Mouse (Mus musculus) gastrocnemius, adult 2 months (tissue): ENCODE results near the gene Slc35c2. TPM values are rescaled to one million over a fixed set of nuclear protein-coding genes. Genes with fewer than 3 reads are reported as not detected.

Experiments
- DNase-seq: peaks from one replicate; pipeline ENCODE4 v3.0.0; 2022
- H3K27ac ChIP-seq: fragments of 200-600 bp; 2 replicates; pipeline ENCODE4 v1.8.1; 2022; ENCODE audit warnings: mild to moderate bottlenecking
- H3K4me3 ChIP-seq: fragments of 200-600 bp; 2 replicates; pipeline ENCODE4 v1.8.1; 2022; ENCODE audit warnings: mild to moderate bottlenecking, moderate library complexity
- CTCF ChIP-seq: fragments of 200-600 bp; IDR thresholded peaks from 2 replicates; pipeline ENCODE4 v1.8.1; 2022; ENCODE audit warnings: antibody characterized with exemption, mild to moderate bottlenecking, moderate library complexity
- intact Hi-C: fragments of 180-260 bp; cut with DNase I; formaldehyde crosslinking; loops from one replicate; pipeline ENCODE4 v1.15.1; 2025
- total RNA-seq, 2 experiments: library from RNA; stranded (reverse); gene quantifications; 2 replicates each; pipeline ENCODE4 v1.2.3; 2021

The Slc35c2 gene
- total RNA-seq, 2 experiments from 2014 or later, result 19.6 to 20.6 TPM

GRCm38 (mm10) chr2:165307801-165308200 is 20.1 kb upstream of the Slc35c2 start:
- Histone ChIP-seq H3K4me3 (no peak overlapping the region), H3K27ac (no peak overlapping the region)
- no peak for TF ChIP-seq CTCF
- intact Hi-C loops, result no loop called here
- no peak for DNase-seq

- Histone ChIP-seq H3K4me3 (no peak overlapping the region), H3K27ac (no peak overlapping the region)
- no peak for DNase-seq
- intact Hi-C loops, result no loop called here
- no peak for TF ChIP-seq CTCF
Measured at GRCm38 (mm10) chr2:165305438-165305837, 17.8 kb upstream of the Slc35c2 start.

GRCm38 (mm10) chr2:165304819-165305218 is 17.1 kb upstream of the Slc35c2 start:
- intact Hi-C loops, result no loop called here
- TF ChIP-seq CTCF, result no peak
- no peak for DNase-seq
- H3K4me3 ChIP-seq, result no peak overlapping the region
- H3K27ac ChIP-seq, result no peak overlapping the region

GRCm38 (mm10) chr2:165303354-165304012 is 15.8 kb upstream of the Slc35c2 start:
- Histone ChIP-seq H3K4me3 (no peak overlapping the region), H3K27ac (no peak overlapping the region)
- no peak for DNase-seq
- TF ChIP-seq CTCF, result no peak
- intact Hi-C loops, result no loop called here

GRCm38 (mm10) chr2:165301409-165301808 is 13.7 kb upstream of the Slc35c2 start:
- Histone ChIP-seq H3K4me3 (no peak overlapping the region), H3K27ac (no peak overlapping the region)
- no peak for TF ChIP-seq CTCF
- intact Hi-C loops, result no loop called here
- DNase-seq, result no peak

- no peak overlapping the region for H3K27ac ChIP-seq
- TF ChIP-seq CTCF, result no peak
- DNase-seq, result no peak
- no peak overlapping the region for H3K4me3 ChIP-seq
- intact Hi-C loops, result no loop called here
Measured at GRCm38 (mm10) chr2:165300885-165301284, 13.2 kb upstream of the Slc35c2 start.

GRCm38 (mm10) chr2:165300424-165300823 is 12.8 kb upstream of the Slc35c2 start:
- TF ChIP-seq CTCF, result no peak
- DNase-seq, result no peak
- no peak overlapping the region for H3K4me3 ChIP-seq
- intact Hi-C loops, result no loop called here
- H3K27ac ChIP-seq, result no peak overlapping the region

GRCm38 (mm10) chr2:165297429-165297828 is 9.8 kb upstream of the Slc35c2 start:
- H3K27ac ChIP-seq, result no peak overlapping the region
- no peak for DNase-seq
- no peak for TF ChIP-seq CTCF
- intact Hi-C loops, result no loop called here
- no peak overlapping the region for H3K4me3 ChIP-seq

- intact Hi-C loops, result no loop called here
- H3K27ac ChIP-seq, result peak overlapping the region; percentile 68
- H3K4me3 ChIP-seq, result no peak overlapping the region
- TF ChIP-seq CTCF, result no peak
- peak; percentile 82 for DNase-seq
Measured at GRCm38 (mm10) chr2:165296571-165296970, 8.9 kb upstream of the Slc35c2 start.

GRCm38 (mm10) chr2:165288315-165289031 is 804 bp upstream of the Slc35c2 start:
- TF ChIP-seq CTCF, result no peak
- intact Hi-C loops, result no loop called here
- peak overlapping the region; percentile 89 for H3K4me3 ChIP-seq
- peak; percentile 83 for DNase-seq
- H3K27ac ChIP-seq, result peak overlapping the region; percentile 87

GRCm38 (mm10) chr2:165286361-165287201 is 1.1 kb downstream of the Slc35c2 start:
- intact Hi-C loops, result loop anchor here (2.0 kb wide), 1 partner anchor 40 kb away; the partner anchor contains the start of gene Elmo2

GRCm38 (mm10) chr2:165285621-165286020 is 2.0 kb downstream of the Slc35c2 start:
- no peak overlapping the region for H3K27ac ChIP-seq
- TF ChIP-seq CTCF, result no peak
- intact Hi-C loops, result loop anchor here (2.0 kb wide), 1 partner anchor 41 kb away; the partner anchor contains the start of gene Elmo2
- no peak overlapping the region for H3K4me3 ChIP-seq
- no peak for DNase-seq

More at GRCm38 (mm10) chr2:165286361-165287201, 1.1 kb downstream of the Slc35c2 start:
- Histone ChIP-seq H3K27ac (peak overlapping the region; percentile 87), H3K4me3 (peak overlapping the region; percentile 89)
- no peak for TF ChIP-seq CTCF
- no peak for DNase-seq

- H3K27ac ChIP-seq, result no peak overlapping the region
- no peak for DNase-seq
- TF ChIP-seq CTCF, result no peak
- intact Hi-C loops, result no loop called here
- no peak overlapping the region for H3K4me3 ChIP-seq
Measured at GRCm38 (mm10) chr2:165285034-165285433, 2.6 kb downstream of the Slc35c2 start.
